Mouse (Mus musculus) lung, adult 2 months (tissue): ENCODE data around the gene Chp1.

Experiments
- CTCF ChIP-seq: fragments of 200-500 bp; IDR thresholded peaks from 2 replicates; pipeline ENCODE4 v1.5.1; 2011; ENCODE audit warnings: mild to moderate bottlenecking, low read length, control low read depth; ENCODE audit not compliant: insufficient read depth
- POLR2A ChIP-seq: fragments of 200-500 bp; IDR thresholded peaks from 2 replicates; pipeline ENCODE4 v1.6.1; 2011; ENCODE audit warnings: low read depth, mild to moderate bottlenecking, control low read depth, low read length, borderline replicate concordance; ENCODE audit errors: extremely low read depth

GRCm38 (mm10) chr2:119617841-119618198, 70.3 kb downstream of the Chp1 start:
- TF ChIP-seq CTCF: no peak
- no peak for TF ChIP-seq POLR2A
